Mouse (Mus musculus): Measurements from ENCODE around the gene Ska2. TPM values are rescaled to one million over a fixed set of nuclear protein-coding genes. Genes with fewer than 3 reads are reported as not detected.
A peak's percentile ranks its signal among the peaks of the same experiment; 100 is the strongest.

Ska2 gene
- polyA plus RNA-seq, 1 experiment from 2014 or later: 38.2 TPM

- Histone ChIP-seq H3K27ac (ENCODE audit: low read depth, low read length) (no peak overlapping the region), H3K9me3 (ENCODE audit: control insufficient read depth, low read length) (no peaks in the 10 kb centered on the region), H3K36me3 (ENCODE audit: control insufficient read depth, insufficient read depth, low read length) (0 out of 2 replicates have a peak, but pooled peaks cover 5% of the 10 kb centered on the region), H3K4me2 (ENCODE audit: low read depth, low read length) (no peak overlapping the region), H3K9ac (replicated peaks; ENCODE audit: low read depth, low read length) (no peak overlapping the region), H3K27me3 (ENCODE audit: control insufficient read depth, insufficient read depth, low read length) (no peaks in the 10 kb centered on the region), H3K4me1 (ENCODE audit: control insufficient read depth, insufficient read depth, low read length) (no peaks in the 10 kb centered on the region), H3K4me3 (ENCODE audit: low read depth, low read length) (no peak overlapping the region)
- ATAC-seq (ENCODE audit: low read depth): no peak
- WGBS: 92% methylated on average over 4 of the region's 4 CpGs
Measured at GRCm38 (mm10) chr11:87136233-87136632, 27.2 kb downstream of the Ska2 start.

- no peaks in the 10 kb centered on the region; the same call in 1 of the 2 replicates for H3K36me3 ChIP-seq (ENCODE audit: control insufficient read depth, insufficient read depth, low read length)
- no peak for ATAC-seq (ENCODE audit: low read depth)
- no peak overlapping the region for H3K9ac ChIP-seq (replicated peaks; ENCODE audit: low read depth, low read length)
- no peaks in the 10 kb centered on the region for H3K9me3 ChIP-seq (ENCODE audit: control insufficient read depth, low read length)
- 97% methylated on average over 2 of the region's 2 CpGs for WGBS
- no peak overlapping the region for H3K27ac ChIP-seq (ENCODE audit: low read depth, low read length)
- no peak overlapping the region for H3K4me3 ChIP-seq (ENCODE audit: low read depth, low read length)
- H3K4me1 ChIP-seq (ENCODE audit: control insufficient read depth, insufficient read depth, low read length): no peaks in the 10 kb centered on the region
- H3K27me3 ChIP-seq (ENCODE audit: control insufficient read depth, insufficient read depth, low read length): no peaks in the 10 kb centered on the region
- no peak overlapping the region for H3K4me2 ChIP-seq (ENCODE audit: low read depth, low read length)
Measured at GRCm38 (mm10) chr11:87158012-87158411, 49.0 kb downstream of the Ska2 start.

- Histone ChIP-seq H3K27me3 (ENCODE audit: control insufficient read depth, insufficient read depth, low read length) (no peaks in the 10 kb centered on the region), H3K4me2 (ENCODE audit: low read depth, low read length) (no peak overlapping the region), H3K9ac (replicated peaks; ENCODE audit: low read depth, low read length) (no peak overlapping the region), H3K36me3 (ENCODE audit: control insufficient read depth, insufficient read depth, low read length) (peaks cover 17% of the 10 kb centered on the region), H3K4me3 (ENCODE audit: low read depth, low read length) (no peak overlapping the region), H3K27ac (ENCODE audit: low read depth, low read length) (no peak overlapping the region), H3K4me1 (ENCODE audit: control insufficient read depth, insufficient read depth, low read length) (no peaks in the 10 kb centered on the region), H3K9me3 (ENCODE audit: control insufficient read depth, low read length) (no peaks in the 10 kb centered on the region)
- ATAC-seq (ENCODE audit: low read depth): no peak
- 80% methylated on average over 4 of the region's 4 CpGs for WGBS
Measured at GRCm38 (mm10) chr11:87162687-87163086, 53.7 kb downstream of the Ska2 start.

- Histone ChIP-seq H3K4me3 (ENCODE audit: low read depth, low read length) (no peak overlapping the region), H3K27ac (ENCODE audit: low read depth, low read length) (no peak overlapping the region), H3K4me1 (ENCODE audit: control insufficient read depth, insufficient read depth, low read length) (no peaks in the 10 kb centered on the region), H3K9ac (replicated peaks; ENCODE audit: low read depth, low read length) (no peak overlapping the region), H3K27me3 (ENCODE audit: control insufficient read depth, insufficient read depth, low read length) (no peaks in the 10 kb centered on the region), H3K4me2 (ENCODE audit: low read depth, low read length) (no peak overlapping the region), H3K9me3 (ENCODE audit: control insufficient read depth, low read length) (no peaks in the 10 kb centered on the region), H3K36me3 (ENCODE audit: control insufficient read depth, insufficient read depth, low read length) (peaks cover 27% of the 10 kb centered on the region)
- no peak for ATAC-seq (ENCODE audit: low read depth)
Measured at GRCm38 (mm10) chr11:87163751-87164150, 54.7 kb downstream of the Ska2 start.

- Histone ChIP-seq H3K36me3 (ENCODE audit: control insufficient read depth, insufficient read depth, low read length) (peaks cover 12% of the 10 kb centered on the region), H3K27ac (ENCODE audit: low read depth, low read length) (no peak overlapping the region), H3K4me1 (ENCODE audit: control insufficient read depth, insufficient read depth, low read length) (no peaks in the 10 kb centered on the region), H3K27me3 (ENCODE audit: control insufficient read depth, insufficient read depth, low read length) (no peaks in the 10 kb centered on the region), H3K9me3 (ENCODE audit: control insufficient read depth, low read length) (no peaks in the 10 kb centered on the region), H3K9ac (replicated peaks; ENCODE audit: low read depth, low read length) (no peak overlapping the region), H3K4me3 (ENCODE audit: low read depth, low read length) (no peak overlapping the region), H3K4me2 (ENCODE audit: low read depth, low read length) (no peak overlapping the region)
- 93% methylated on average over 5 of the region's 5 CpGs for WGBS
- no peak for ATAC-seq (ENCODE audit: low read depth)
Measured at GRCm38 (mm10) chr11:87173625-87174024, 64.6 kb downstream of the Ska2 start.

MicroRNA genes within 50 kb of the gene (microRNA counts, 519-probe panel; counts per million panel counts)
- microRNA mmu-miR-301a: 6,241 counts per million, percentile 90 among the panel's probes with 10 or more counts

Small RNA genes lying within 50 kb of the gene (microRNA-seq; reads per million reads assigned to microRNA genes)
- gene Mir301: 2,080 reads per million, percentile 83 among the genes with 10 or more reads in this experiment

Other genes with a start within 250 kb of the Ska2 start
- gene Ypel2, start 115.5 kb upstream of the Ska2 start, polyA plus RNA-seq (2014; fragmentation: Nextera tagmentation; extraction: Ambion mirVana): 2.9 and 3.1 TPM in 2 replicates
- gene Gdpd1, start 35.2 kb upstream of the Ska2 start, polyA plus RNA-seq (2014; fragmentation: Nextera tagmentation; extraction: Ambion mirVana): 172 and 179 TPM in 2 replicates
- gene Smg8, start 22.5 kb upstream of the Ska2 start, polyA plus RNA-seq (2014; fragmentation: Nextera tagmentation; extraction: Ambion mirVana): 23.2 TPM in 2 replicates
- gene Prr11, start 526 bp upstream of the Ska2 start, polyA plus RNA-seq (2014; fragmentation: Nextera tagmentation; extraction: Ambion mirVana): 2.4 and 2.5 TPM in 2 replicates
- 102 and 106 TPM in 2 replicates for gene Trim37, start 17.8 kb downstream of the Ska2 start, polyA plus RNA-seq (2014; fragmentation: Nextera tagmentation; extraction: Ambion mirVana)
- 39.3 and 40.2 TPM in 2 replicates for gene Ppm1e, start 249.8 kb downstream of the Ska2 start, polyA plus RNA-seq (2014; fragmentation: Nextera tagmentation; extraction: Ambion mirVana)